Mouse (Mus musculus) kidney, adult 2 months (tissue): ENCODE data around the gene Lmbr1.

Experiments used
- CTCF ChIP-seq: fragments of 200-500 bp; conservative IDR thresholded peaks from 2 replicates; pipeline ENCODE4 v1.5.1; 2011; ENCODE audit warnings: low read depth, mild to moderate bottlenecking, control low read depth, low read length, moderate library complexity, mixed read lengths; ENCODE audit not compliant: insufficient read depth, insufficient read length
- POLR2A ChIP-seq: fragments of 200-500 bp; IDR thresholded peaks from one replicate; pipeline ENCODE4 v1.6.1; 2011; ENCODE audit warnings: low read depth, low read length, control low read depth

- no peak for TF ChIP-seq CTCF
- no peak for TF ChIP-seq POLR2A
Observed at GRCm38 (mm10) chr5:29273426-29273825, 104.8 kb downstream of the Lmbr1 start.
